Mouse (Mus musculus) kidney, adult 2 months (tissue): ENCODE data around the gene Rilp.

Source experiments
- CTCF ChIP-seq: fragments of 200-500 bp; conservative IDR thresholded peaks from 2 replicates; pipeline ENCODE4 v1.5.1; 2011; ENCODE audit warnings: low read depth, mild to moderate bottlenecking, control low read depth, low read length, moderate library complexity, mixed read lengths; ENCODE audit not compliant: insufficient read depth, insufficient read length
- POLR2A ChIP-seq: fragments of 200-500 bp; IDR thresholded peaks from one replicate; pipeline ENCODE4 v1.6.1; 2011; ENCODE audit warnings: low read depth, low read length, control low read depth

- TF ChIP-seq CTCF (no peak), POLR2A (peak; percentile 2)
Measured at GRCm38 (mm10) chr11:75519834-75520633, 10.1 kb downstream of the Rilp start.
